Mouse (Mus musculus) left cerebral cortex, adult 2 months (tissue): Measurements from ENCODE around the gene Fndc8. TPM values are rescaled to one million over a fixed set of nuclear protein-coding genes. Genes with fewer than 3 reads are reported as not detected.
"Not testable (repeated sequence)": the region's sequence is repeated elsewhere in the genome, so short reads cannot be mapped to it uniquely, and the experiment has no call there.

Experiments used
- DNase-seq, 2 experiments: peaks; one replicate each; pipeline ENCODE4 v3.0.0; 2021 to 2022; ENCODE audit warnings: low spot score in 2 of 2, mixed read lengths in 1 of 2; ENCODE audit errors: extremely low spot score in 1 of 2
- H3K27ac ChIP-seq: fragments of 200-600 bp; 2 replicates; pipeline ENCODE4 v1.8.1; 2022
- H3K4me3 ChIP-seq: fragments of 200-600 bp; 2 replicates; pipeline ENCODE4 v1.8.1; 2022
- CTCF ChIP-seq: fragments of 200-600 bp; IDR thresholded peaks from 2 replicates; pipeline ENCODE4 v1.8.1; 2022; ENCODE audit warnings: antibody characterized with exemption, mild to moderate bottlenecking, moderate library complexity
- intact Hi-C: fragments of 180-260 bp; cut with DNase I; formaldehyde crosslinking; loops from one replicate; pipeline ENCODE4 v1.15.1; 2025
- total RNA-seq, 2 experiments: library from RNA; stranded (reverse); gene quantifications; 2 replicates each; pipeline ENCODE4 v1.2.3; 2021

Gene Fndc8
- total RNA-seq, 2 experiments from 2014 or later: not detected

GRCm38 (mm10) chr11:82901606-82902310, 9.8 kb downstream of the Fndc8 start:
- H3K27ac ChIP-seq: no peak overlapping the region
- TF ChIP-seq CTCF: no peak
- intact Hi-C loops: no loop called here
- DNase-seq: no peak
- H3K4me3 ChIP-seq: no peak overlapping the region

- no peak for TF ChIP-seq CTCF
- intact Hi-C loops: no loop called here
- no peak overlapping the region for H3K27ac ChIP-seq
- no peak for DNase-seq
- H3K4me3 ChIP-seq: no peak overlapping the region
Measured at GRCm38 (mm10) chr11:82904952-82905351, 13.0 kb downstream of the Fndc8 start.

GRCm38 (mm10) chr11:82905816-82906215, 13.9 kb downstream of the Fndc8 start:
- no peak overlapping the region for H3K27ac ChIP-seq
- intact Hi-C loops: no loop called here
- no peak for DNase-seq
- TF ChIP-seq CTCF: no peak
- H3K4me3 ChIP-seq: no peak overlapping the region

DNA sequence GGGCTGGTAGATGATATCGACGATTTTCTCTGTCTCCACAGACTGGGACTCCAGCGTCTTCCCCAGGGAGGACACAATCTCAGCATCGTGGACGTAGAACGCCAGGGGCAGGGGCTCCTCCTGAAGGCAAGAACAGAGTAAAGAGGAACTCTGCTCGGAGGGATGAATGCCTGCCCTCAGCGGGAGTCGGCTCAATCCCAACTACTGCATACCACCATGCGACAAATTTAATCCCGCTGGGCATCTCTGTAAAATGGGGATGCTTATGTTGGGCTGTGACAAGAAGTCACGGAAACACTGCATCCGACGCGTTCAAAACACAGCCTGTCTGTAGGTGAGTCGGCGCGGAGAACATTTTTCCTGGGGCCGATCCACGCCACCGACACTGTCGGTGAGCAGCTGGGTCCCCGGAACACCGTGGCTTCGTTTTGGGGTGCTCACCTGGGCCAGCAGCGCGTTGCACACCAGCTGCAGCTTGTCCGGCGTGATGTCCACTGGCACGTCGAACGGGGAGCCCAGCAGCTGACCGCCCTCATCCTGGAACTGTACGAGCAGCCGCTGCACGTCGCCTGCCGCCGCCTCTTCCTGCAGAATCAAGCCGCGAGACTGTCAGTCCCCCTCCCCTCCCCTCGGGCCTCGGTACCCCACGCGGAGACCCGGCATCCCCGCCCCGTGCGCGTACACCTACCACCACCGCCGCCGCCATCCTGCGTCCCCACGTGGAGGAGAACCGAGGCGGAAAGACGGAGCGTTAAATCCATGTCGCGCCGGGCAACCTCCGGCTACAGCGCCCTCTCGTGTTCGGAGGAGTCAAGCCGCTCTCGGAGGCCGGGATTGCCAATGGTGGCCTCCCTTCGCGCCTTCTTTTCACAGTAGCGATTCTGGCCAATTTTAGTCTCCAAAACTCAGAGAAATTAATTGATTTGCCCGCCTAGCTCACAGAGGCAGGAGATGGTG, 16.0 kb downstream of the Fndc8 start, which contains the start of gene Nle1:
Gene Nle1 (minus strand): TSS at position 761 of the 957 bp plus-strand sequence.
- TF ChIP-seq CTCF: peak; percentile 98
- peak; percentile 92 to 96 for DNase-seq
- intact Hi-C loops: no loop called here
- Histone ChIP-seq H3K27ac (peak within 1 kb of the TSS; percentile 16; the same call in 1 of the 2 replicates), H3K4me3 (peak within 1 kb of the TSS; percentile 71)

DNA sequence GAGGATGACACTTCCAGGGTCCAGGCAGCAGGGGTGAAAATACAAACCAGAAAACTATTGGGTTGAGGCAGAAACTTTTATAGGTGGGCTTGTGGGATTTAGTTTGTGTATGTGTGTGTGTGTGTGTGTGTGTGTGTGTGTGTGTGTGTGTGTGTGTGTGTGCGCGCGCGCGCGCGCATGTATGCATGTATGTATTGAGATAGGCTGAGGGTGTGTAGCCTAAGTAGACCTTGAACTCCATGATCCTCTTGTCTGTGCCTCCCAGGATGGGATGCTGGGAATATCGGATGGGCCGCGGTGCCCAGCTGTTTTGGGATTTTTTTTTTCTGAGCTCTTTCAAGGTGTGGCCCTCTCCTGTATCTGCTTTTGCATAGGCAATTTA, 16.7 kb downstream of the Fndc8 start:
- Histone ChIP-seq H3K4me3 (peak overlapping the region; percentile 71; the same call in 1 of the 2 replicates), H3K27ac (no peak overlapping the region)
- no peak for DNase-seq
- no peak for TF ChIP-seq CTCF
- intact Hi-C loops: no loop called here

GRCm38 (mm10) chr11:82910250-82910649, 18.3 kb downstream of the Fndc8 start, which contains the start of gene Unc45b:
Gene Unc45b (plus strand): TSS chr11:82910550.
- Histone ChIP-seq H3K4me3 (no peak within 1 kb of the TSS), H3K27ac (no peak within 1 kb of the TSS)
- no peak for TF ChIP-seq CTCF
- DNase-seq: no peak
- intact Hi-C loops: no loop called here

GRCm38 (mm10) chr11:82910679-82911389, 18.9 kb downstream of the Fndc8 start:
- no peak for DNase-seq
- TF ChIP-seq CTCF: no peak
- intact Hi-C loops: no loop called here
- Histone ChIP-seq H3K27ac (no peak overlapping the region), H3K4me3 (no peak overlapping the region)

DNA sequence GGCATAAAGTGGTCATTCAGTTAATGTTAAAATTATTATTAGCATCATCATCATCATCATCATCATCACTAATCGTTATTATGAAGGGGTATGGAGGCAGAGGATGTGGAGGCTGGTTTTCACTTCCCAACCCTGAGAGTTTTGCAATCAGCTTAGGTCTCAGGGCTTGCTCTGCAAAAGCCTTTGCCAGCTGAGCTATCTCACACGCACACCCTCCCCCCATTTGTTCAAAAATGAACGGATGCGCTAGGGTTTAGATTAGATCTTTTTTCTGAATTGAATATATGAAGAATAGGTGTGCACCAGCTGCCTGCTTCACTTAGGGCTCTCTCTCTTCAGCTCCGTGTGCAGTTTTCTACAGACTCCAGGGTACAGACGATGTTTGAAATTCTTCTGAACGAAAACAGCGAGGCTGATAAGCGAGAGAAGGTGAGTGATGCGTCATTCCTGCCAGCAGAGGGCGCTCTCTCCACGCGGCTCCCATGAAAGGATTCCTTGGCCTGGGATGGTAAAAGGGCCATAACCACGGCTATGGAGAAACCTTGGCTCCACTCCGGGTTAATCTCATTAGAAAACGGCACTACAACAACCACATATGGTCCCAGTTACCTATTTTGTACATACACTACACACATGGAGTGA, 22.9 kb downstream of the Fndc8 start:
- no peak overlapping the region for H3K4me3 ChIP-seq
- intact Hi-C loops: loop anchor here (1.0 to 2.0 kb wide), 3 partner anchors 44 to 348 kb away; no protein-coding TSS in a partner anchor
- peak; percentile 72 to 79 for DNase-seq
- peak; percentile 92 for TF ChIP-seq CTCF
- no peak overlapping the region for H3K27ac ChIP-seq

GRCm38 (mm10) chr11:82920768-82921167, 28.8 kb downstream of the Fndc8 start:
- H3K4me3 ChIP-seq: no peak overlapping the region
- no peak for TF ChIP-seq CTCF

GRCm38 (mm10) chr11:82921691-82922090, 29.8 kb downstream of the Fndc8 start:
- Histone ChIP-seq H3K4me3 (no peak overlapping the region), H3K27ac (no peak overlapping the region)
- DNase-seq: no peak
- TF ChIP-seq CTCF: no peak
- intact Hi-C loops: no loop called here

More at GRCm38 (mm10) chr11:82920768-82921167, 28.8 kb downstream of the Fndc8 start:
- H3K27ac ChIP-seq: no peak overlapping the region
- intact Hi-C loops: no loop called here
- no peak for DNase-seq

DNA sequence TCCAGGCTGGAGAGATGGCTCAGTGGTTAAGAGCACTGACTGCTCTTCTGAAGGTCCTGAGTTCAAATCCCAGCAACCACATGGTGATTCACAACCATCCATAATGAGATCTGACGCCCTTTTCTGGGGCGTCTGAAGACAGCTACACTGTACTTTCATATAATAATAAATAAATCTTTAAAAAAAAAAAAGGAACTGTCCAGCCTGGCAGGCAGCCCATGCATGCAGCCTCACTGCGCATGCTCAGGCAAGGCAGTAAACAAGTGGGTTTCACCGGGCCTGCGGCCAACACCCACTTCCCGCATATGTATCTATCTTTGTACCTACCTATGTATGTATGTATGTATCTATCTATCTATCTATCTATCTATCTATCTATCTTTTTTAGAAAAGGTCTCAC, 32.0 kb downstream of the Fndc8 start:
- intact Hi-C loops: not testable (repeated sequence)

More for the DNA sequence above, 32.0 kb downstream of the Fndc8 start:
- not testable (repeated sequence) for H3K27ac ChIP-seq, DNase-seq, H3K4me3 ChIP-seq
